Mouse (Mus musculus): Measurements from ENCODE around the gene Impdh2. TPM values are rescaled to one million over a fixed set of nuclear protein-coding genes. Genes with fewer than 3 reads are reported as not detected.

The Impdh2 gene
- polyA plus RNA-seq (2014; fragmentation: Illumina TruSeq; extraction: RNeasy Lipid Tissue Mini Kit (QIAGEN cat#74804); ENCODE audit: low replicate concordance) = 13.3 TPM

DNA sequence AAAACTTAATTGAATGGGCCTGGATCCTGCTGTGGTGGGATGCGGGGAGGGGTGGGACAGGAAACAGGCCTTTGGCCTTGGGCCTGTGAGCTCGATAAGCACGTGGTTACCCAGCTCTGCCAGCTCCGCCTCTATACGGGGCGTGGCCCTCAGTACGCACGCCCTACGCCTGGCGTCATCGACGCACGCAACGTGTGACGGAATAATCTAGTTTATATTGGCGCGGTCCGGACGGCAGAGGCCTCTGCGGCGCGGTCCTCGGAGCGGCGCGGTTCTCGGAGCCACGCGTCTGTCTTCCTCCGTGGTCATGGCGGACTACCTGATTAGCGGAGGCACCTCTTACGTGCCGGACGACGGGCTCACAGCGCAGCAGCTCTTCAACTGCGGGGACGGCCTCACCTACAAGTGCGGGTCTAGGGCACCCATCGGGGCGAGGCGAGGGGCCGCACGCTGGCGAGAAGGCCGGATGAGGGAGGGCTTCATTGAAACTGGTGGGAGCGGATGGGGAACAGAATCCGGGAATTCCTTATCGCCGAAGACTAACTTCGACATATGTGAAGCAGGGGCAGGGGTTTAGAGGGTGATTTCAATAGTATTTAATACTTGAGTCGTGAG is at the start of gene Impdh2:
Gene Impdh2 (plus strand): TSS at position 60 of the 615 bp plus-strand sequence.

DNA sequence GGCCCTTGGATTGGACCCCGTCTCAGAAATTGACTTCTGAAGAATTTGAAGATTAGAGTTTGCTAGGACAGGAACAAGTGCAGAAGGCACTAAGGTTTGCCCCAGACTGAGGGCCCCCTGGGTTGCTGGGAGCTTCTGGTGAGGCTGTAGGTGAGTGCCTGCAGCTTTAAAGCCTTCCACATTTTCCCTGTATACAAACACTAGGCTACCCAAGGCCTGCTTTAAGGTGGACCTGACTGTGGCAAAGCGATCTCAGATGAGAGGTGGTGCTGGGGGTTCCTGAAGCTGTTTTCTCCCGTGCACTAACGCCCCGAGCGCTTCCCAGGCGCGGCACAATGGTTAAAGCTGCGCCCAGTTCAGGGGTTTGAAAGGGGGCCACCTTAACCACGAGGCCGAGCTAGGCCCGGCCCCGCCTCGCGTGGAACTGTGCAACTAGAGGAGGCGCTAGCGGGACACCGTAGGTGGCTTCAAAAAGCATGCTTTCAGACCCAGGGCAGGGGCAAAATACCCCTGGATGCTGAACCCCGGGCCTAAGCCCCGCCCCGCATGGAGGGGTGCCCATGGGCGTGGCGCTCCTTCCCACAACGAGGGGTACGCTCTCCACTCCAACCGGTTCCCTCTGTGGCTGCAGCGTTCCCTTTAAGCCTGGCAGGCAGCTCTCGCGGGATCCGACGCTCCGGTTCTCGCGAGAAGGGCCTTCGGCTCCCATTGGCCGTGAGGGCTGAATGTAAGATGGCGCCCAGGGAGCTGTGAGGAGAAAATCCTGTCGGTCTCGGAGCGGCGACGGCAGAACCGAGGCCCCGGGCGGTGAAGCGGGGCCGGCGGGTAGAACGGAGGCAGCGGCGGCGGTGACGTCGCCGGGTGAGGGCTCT is 43.5 kb upstream of the Impdh2 start, which contains the start of gene Qrich1:
Gene Qrich1 (plus strand): TSS at position 427 of the 872 bp plus-strand sequence.

DNA sequence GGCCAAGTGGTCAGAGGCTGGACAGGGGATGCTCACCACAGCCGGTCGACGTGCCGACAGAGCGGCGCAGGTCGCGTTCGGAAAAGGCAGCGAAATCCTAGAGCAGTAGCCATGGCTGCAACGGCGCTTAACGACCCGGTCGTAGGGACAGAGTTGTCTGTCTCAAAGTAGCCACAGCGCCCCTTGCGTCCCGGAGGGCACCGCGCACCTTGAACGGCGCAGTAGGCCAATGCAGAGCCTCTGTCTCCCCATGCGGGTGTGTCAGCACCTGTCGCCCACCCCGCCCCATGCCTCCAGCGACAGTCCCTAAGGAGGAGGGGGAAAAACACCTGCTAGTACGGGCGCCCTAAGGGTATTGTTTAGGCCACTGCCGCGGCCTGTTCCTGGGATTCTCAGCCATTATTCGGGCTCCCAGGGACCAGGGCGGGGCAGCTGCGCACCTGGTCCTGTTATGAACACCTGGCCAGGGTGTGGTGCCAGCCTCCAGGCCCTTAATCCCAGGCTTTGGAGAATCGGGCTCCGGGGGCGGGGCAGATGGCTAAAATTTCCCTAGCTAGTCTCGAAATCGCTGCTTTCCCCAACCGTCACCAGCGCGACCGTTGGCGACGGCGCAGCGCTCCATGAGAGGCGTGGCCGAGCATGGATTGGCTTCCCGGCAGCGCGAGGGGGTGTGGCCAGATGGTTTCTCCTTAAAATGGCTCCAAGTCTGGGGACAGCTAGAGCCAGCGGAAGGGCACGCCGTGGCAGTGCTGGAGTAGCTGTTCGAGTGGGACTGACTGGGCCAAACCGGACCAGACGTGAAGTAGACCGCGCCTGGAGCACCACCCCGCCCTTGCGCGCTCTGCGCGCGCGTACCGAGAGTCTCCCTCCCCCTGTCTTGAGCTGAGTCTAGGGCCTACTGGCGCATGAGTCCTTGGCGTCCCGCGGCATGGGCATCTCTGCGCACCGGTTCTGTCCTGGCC is 7.0 kb downstream of the Impdh2 start, which contains the start of gene Ndufaf3:
Gene Ndufaf3 (minus strand): TSS at position 620 of the 962 bp plus-strand sequence.

DNA sequence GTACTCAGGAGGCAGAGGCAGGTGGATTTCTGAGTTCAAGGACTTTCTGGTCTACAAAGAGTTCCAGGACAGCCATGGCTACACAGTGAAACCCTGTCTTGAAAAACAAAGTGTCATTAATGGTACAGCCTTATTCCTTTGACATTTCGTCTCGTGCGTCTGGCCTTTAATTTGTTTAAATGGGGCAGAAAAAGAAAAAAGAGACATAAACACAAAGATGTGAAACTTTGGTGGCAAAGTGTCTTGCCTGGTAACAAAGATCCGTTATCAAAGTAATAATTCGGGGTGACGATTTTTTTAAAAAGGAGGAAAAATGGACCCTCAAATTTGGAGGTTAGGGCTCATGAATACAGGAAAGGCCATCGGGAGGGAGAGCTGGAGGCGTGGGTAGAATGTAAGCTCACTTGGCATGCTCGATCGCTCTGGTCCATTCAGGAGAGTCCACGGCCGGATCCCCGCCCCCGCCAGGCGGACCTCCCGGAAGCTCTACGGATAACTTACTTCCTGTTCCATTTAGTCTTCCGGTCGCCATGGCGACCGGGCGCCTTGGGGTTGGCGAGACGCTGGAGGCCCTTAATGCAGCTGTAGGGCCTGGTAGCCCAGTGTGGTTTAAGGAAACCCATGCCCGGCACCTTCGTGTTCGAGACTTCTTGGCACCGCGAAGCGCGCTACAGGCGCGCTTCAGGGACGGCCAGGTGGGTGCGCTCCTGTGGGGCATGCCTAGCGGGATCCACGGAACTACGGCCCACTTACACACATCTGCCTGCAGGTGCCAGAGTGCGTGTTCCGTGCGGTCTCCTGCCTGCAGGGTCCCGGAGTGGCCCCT is 9.5 kb downstream of the Impdh2 start, which contains the start of gene Dalrd3:
Gene Dalrd3 (plus strand): TSS at position 506 of the 826 bp plus-strand sequence.

DNA sequence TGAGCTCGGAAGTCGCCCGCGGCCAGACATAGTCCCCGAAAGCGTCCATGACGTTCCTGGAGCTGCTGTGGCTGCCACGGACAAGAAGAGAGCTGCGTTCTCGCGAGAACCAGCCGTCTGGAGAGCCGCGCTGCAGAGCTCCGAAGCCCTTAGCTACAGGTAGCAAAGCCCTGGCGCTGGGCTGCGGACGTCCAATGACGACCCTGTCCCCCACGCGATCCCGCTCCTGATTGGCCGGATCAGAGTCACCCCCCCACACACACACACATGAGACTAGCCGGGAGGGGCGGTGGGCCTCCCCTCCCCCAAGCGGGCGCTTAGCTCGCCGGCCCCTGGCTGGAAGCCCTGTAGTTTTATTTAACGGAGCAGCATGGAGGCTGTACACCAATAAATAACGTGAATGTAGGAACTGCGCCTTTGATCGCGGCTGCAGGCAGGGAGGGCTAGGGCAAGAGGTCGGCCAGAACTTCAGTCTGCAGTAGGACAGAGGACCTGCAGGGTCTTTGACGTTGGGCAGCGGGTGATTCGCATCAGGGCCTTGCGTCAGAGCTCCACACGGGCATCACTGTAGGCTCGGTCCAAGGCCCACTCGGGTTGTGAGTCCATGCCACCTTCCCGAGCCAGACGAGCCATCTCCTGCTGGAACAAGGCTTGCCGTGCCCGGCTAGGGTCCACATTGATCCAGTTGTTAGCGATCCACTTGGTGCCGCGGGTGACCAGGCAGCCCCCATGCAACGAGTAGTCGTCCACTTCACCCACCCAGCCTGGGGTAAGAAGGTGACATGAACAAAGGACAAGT is 18.7 kb downstream of the Impdh2 start, which contains the start of gene Wdr6:
Gene Wdr6 (minus strand): TSS at position 195 of the 799 bp plus-strand sequence.

DNA sequence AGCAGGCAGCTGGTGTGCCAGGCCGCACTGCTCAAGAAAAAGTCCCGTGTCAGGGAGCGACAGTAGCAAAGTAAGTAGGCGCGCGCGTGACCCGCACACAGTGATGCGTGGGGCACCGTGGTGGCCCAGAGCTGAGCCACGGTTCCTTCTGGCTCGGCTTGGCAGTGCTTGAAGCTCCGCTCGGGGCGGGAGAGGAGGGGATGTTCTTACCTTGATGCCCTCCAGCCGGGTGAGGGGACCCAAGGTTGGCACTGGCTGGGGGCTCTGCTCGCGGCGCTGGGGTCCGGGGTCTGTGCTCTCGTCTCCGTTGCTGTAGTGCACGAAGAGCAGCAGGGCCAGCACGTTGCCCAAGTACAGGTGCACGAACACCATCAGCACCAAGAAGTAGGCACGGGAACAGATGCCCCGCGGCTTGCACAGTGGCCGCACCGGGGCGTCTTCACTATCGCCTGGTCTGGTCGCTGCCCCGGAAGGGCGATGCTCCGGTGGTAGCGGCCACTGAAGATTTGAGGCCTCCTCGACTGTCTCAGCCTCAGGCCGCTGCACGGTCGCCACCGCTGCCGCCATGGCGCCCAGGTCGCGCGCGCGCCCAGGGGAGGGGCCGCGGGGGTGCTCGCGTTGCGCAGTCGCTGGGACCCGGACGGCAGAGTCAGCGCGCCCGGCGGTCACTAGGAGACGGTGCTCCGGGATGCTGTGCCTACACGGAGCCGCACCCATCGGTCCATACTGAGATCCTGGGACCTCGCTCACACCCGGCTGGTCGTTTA is 37.1 kb downstream of the Impdh2 start, which contains the start of gene P4htm:
Gene P4htm (minus strand): TSS at position 670 of the 767 bp plus-strand sequence.

Other genes with a start within 250 kb of the Impdh2 start
- gene Gpx1, start 221.4 kb upstream of the Impdh2 start, polyA plus RNA-seq (2014; fragmentation: Illumina TruSeq; extraction: RNeasy Lipid Tissue Mini Kit (QIAGEN cat#74804); ENCODE audit: low replicate concordance) = 13.5 TPM
- gene Usp4, start 212.4 kb upstream of the Impdh2 start, polyA plus RNA-seq (2014; fragmentation: Illumina TruSeq; extraction: RNeasy Lipid Tissue Mini Kit (QIAGEN cat#74804); ENCODE audit: low replicate concordance) = 45.5 TPM
- 1.4 TPM for gene 1700102P08Rik, start 167.5 kb upstream of the Impdh2 start, polyA plus RNA-seq (2014; fragmentation: Illumina TruSeq; extraction: RNeasy Lipid Tissue Mini Kit (QIAGEN cat#74804); ENCODE audit: low replicate concordance)
- not detected for gene Ccdc36, start 131.8 kb upstream of the Impdh2 start, polyA plus RNA-seq (2014; fragmentation: Illumina TruSeq; extraction: RNeasy Lipid Tissue Mini Kit (QIAGEN cat#74804); ENCODE audit: low replicate concordance)
- gene BC048562, start 123.8 kb upstream of the Impdh2 start, polyA plus RNA-seq (2014; fragmentation: Illumina TruSeq; extraction: RNeasy Lipid Tissue Mini Kit (QIAGEN cat#74804); ENCODE audit: low replicate concordance) = not detected
- gene Ccdc71, start 99.8 kb upstream of the Impdh2 start, polyA plus RNA-seq (2014; fragmentation: Illumina TruSeq; extraction: RNeasy Lipid Tissue Mini Kit (QIAGEN cat#74804); ENCODE audit: low replicate concordance) = 2.2 TPM
- gene Klhdc8b, start 98.7 kb upstream of the Impdh2 start, polyA plus RNA-seq (2014; fragmentation: Illumina TruSeq; extraction: RNeasy Lipid Tissue Mini Kit (QIAGEN cat#74804); ENCODE audit: low replicate concordance) = not detected
- 0.67 TPM for gene Lamb2, start 80.5 kb upstream of the Impdh2 start, polyA plus RNA-seq (2014; fragmentation: Illumina TruSeq; extraction: RNeasy Lipid Tissue Mini Kit (QIAGEN cat#74804); ENCODE audit: low replicate concordance)
- 4.3 TPM for gene Usp19, start 69.7 kb upstream of the Impdh2 start, polyA plus RNA-seq (2014; fragmentation: Illumina TruSeq; extraction: RNeasy Lipid Tissue Mini Kit (QIAGEN cat#74804); ENCODE audit: low replicate concordance)
- gene Qars, start 52.6 kb upstream of the Impdh2 start, polyA plus RNA-seq (2014; fragmentation: Illumina TruSeq; extraction: RNeasy Lipid Tissue Mini Kit (QIAGEN cat#74804); ENCODE audit: low replicate concordance) = 84.5 TPM
- gene Qrich1, start 43.5 kb upstream of the Impdh2 start, polyA plus RNA-seq (2014; fragmentation: Illumina TruSeq; extraction: RNeasy Lipid Tissue Mini Kit (QIAGEN cat#74804); ENCODE audit: low replicate concordance) = 34.9 TPM
- 2.7 TPM for gene Ndufaf3, start 7.1 kb downstream of the Impdh2 start, polyA plus RNA-seq (2014; fragmentation: Illumina TruSeq; extraction: RNeasy Lipid Tissue Mini Kit (QIAGEN cat#74804); ENCODE audit: low replicate concordance)
- 2.3 TPM for gene Dalrd3, start 9.6 kb downstream of the Impdh2 start, polyA plus RNA-seq (2014; fragmentation: Illumina TruSeq; extraction: RNeasy Lipid Tissue Mini Kit (QIAGEN cat#74804); ENCODE audit: low replicate concordance)
- 0.67 TPM for gene Wdr6, start 18.5 kb downstream of the Impdh2 start, polyA plus RNA-seq (2014; fragmentation: Illumina TruSeq; extraction: RNeasy Lipid Tissue Mini Kit (QIAGEN cat#74804); ENCODE audit: low replicate concordance)
- gene P4htm, start 37.4 kb downstream of the Impdh2 start, polyA plus RNA-seq (2014; fragmentation: Illumina TruSeq; extraction: RNeasy Lipid Tissue Mini Kit (QIAGEN cat#74804); ENCODE audit: low replicate concordance) = not detected
- gene Arih2, start 89.1 kb downstream of the Impdh2 start, polyA plus RNA-seq (2014; fragmentation: Illumina TruSeq; extraction: RNeasy Lipid Tissue Mini Kit (QIAGEN cat#74804); ENCODE audit: low replicate concordance) = 36.2 TPM
- gene Slc25a20, start 101.8 kb downstream of the Impdh2 start, polyA plus RNA-seq (2014; fragmentation: Illumina TruSeq; extraction: RNeasy Lipid Tissue Mini Kit (QIAGEN cat#74804); ENCODE audit: low replicate concordance) = 83.1 TPM
- gene Prkar2a, start 129.0 kb downstream of the Impdh2 start, polyA plus RNA-seq (2014; fragmentation: Illumina TruSeq; extraction: RNeasy Lipid Tissue Mini Kit (QIAGEN cat#74804); ENCODE audit: low replicate concordance) = 264 TPM
- 206 TPM for gene Ip6k2, start 223.5 kb downstream of the Impdh2 start, polyA plus RNA-seq (2014; fragmentation: Illumina TruSeq; extraction: RNeasy Lipid Tissue Mini Kit (QIAGEN cat#74804); ENCODE audit: low replicate concordance)
- gene Nckipsd, start 248.1 kb downstream of the Impdh2 start, polyA plus RNA-seq (2014; fragmentation: Illumina TruSeq; extraction: RNeasy Lipid Tissue Mini Kit (QIAGEN cat#74804); ENCODE audit: low replicate concordance) = 0.19 TPM

Data from small intestine, adult 10 weeks (tissue).